Mouse (Mus musculus) kidney, postnatal 0 days (tissue): ENCODE results near the gene Borcs6. TPM values are rescaled to one million over a fixed set of nuclear protein-coding genes. Genes with fewer than 3 reads are reported as not detected.

Experiments used
- ATAC-seq: fragments of 200-750 bp; cut with Nextera tagmentation; replicated peaks from 2 replicates; pipeline ENCODE4 v1.8.0; 2017; ENCODE audit warnings: low read depth, moderate number of reproducible peaks, moderate TSS enrichment, moderate library complexity; ENCODE audit not compliant: low FRiP score
- DNase-seq: peaks from one replicate; pipeline ENCODE4 v3.0.0-alpha.2; 2016; ENCODE audit warnings: low spot score
- H3K27ac ChIP-seq: fragments of 300-500 bp; sonication (generic); 2 replicates; pipeline ENCODE4 v1.5.1; 2014; ENCODE audit warnings: mild to moderate bottlenecking
- H3K27me3 ChIP-seq: fragments of 300-500 bp; sonication (generic); 2 replicates; pipeline ENCODE4 v1.6.1; 2014; ENCODE audit warnings: low read length, mixed read lengths; ENCODE audit not compliant: insufficient read depth
- H3K36me3 ChIP-seq: fragments of 300-500 bp; sonication (generic); 2 replicates; pipeline ENCODE4 v1.6.1; 2014; ENCODE audit warnings: low read length, mixed read lengths; ENCODE audit not compliant: insufficient read depth
- H3K4me1 ChIP-seq: fragments of 300-500 bp; sonication (generic); replicated peaks from 2 replicates; pipeline ENCODE4 v1.6.1; 2014; ENCODE audit warnings: antibody characterized with exemption, low read length, mixed read lengths; ENCODE audit not compliant: insufficient read depth
- H3K4me2 ChIP-seq: fragments of 300-500 bp; sonication (generic); 2 replicates; pipeline ENCODE4 v1.6.1; 2014; ENCODE audit warnings: mild to moderate bottlenecking, low read length, moderate library complexity, mixed read lengths
- H3K4me3 ChIP-seq: fragments of 300-500 bp; sonication (generic); replicated peaks from 2 replicates; pipeline ENCODE4 v1.5.1; 2014; ENCODE audit warnings: low read depth, low read length
- H3K9ac ChIP-seq: fragments of 300-500 bp; sonication (generic); 2 replicates; pipeline ENCODE4 v1.6.1; 2014; ENCODE audit warnings: low read depth, low read length
- H3K9me3 ChIP-seq: fragments of 300-500 bp; sonication (generic); replicated peaks from 2 replicates; pipeline ENCODE4 v1.6.1; 2016; ENCODE audit warnings: low read length, inconsistent platforms, mixed read lengths
- CTCF ChIP-seq: IDR thresholded peaks from 2 replicates; pipeline ENCODE4 v1.5.1; 2016; ENCODE audit warnings: antibody characterized with exemption, low read depth, mild to moderate bottlenecking, moderate library complexity
- WGBS: fragments of 180-500 bp; shearing (Covaris S2); extraction: QIAGEN DNeasy Blood & Tissue Kit; methylation state at CpG from one replicate; pipeline ENCODE4 v1.1.7; 2014; 5-methylcytosine and 5-hydroxymethylcytosine counted together
- polyA plus RNA-seq: library from polyadenylated mRNA; unstranded; fragments of >200 nt; fragmentation: Nextera tagmentation; extraction: Ambion mirVana; gene quantifications from 2 replicates; pipeline ENCODE4 v1.2.1, GENCODE M21; 2015

Borcs6 gene
- polyA plus RNA-seq, 1 experiment from 2014 or later: 13.3 TPM

- Histone ChIP-seq H3K4me3 (peak overlapping the region; percentile 38; the same call in 1 of the 2 replicates), H3K9ac (0 out of 2 replicates have a peak overlapping the region, but pooled peaks have one; percentile 31), H3K4me1 (peaks cover 20% of the 10 kb centered on the region; the same call in 1 of the 2 replicates), H3K9me3 (no peaks in the 10 kb centered on the region), H3K36me3 (peaks cover 54% of the 10 kb centered on the region), H3K4me2 (peak overlapping the region; percentile 59; the same call in 1 of the 2 replicates), H3K27ac (no peak overlapping the region), H3K27me3 (no peaks in the 10 kb centered on the region)
- WGBS: 91% methylated on average over 20 of the region's 20 CpGs
- ATAC-seq: no peak
- no peak for TF ChIP-seq CTCF
- no peak for DNase-seq
These were observed 41.3 kb downstream of the Borcs6 start for GRCm38 (mm10) chr11:69100639-69101360.

GRCm38 (mm10) chr11:69101604-69102402 lies 42.3 kb downstream of the Borcs6 start:
- 89% methylated on average over 21 of the region's 21 CpGs for WGBS
- Histone ChIP-seq H3K27me3 (no peaks in the 10 kb centered on the region), H3K4me1 (peaks cover 20% of the 10 kb centered on the region; the same call in 1 of the 2 replicates), H3K9me3 (no peaks in the 10 kb centered on the region), H3K4me2 (no peak overlapping the region), H3K9ac (no peak overlapping the region), H3K4me3 (no peak overlapping the region), H3K27ac (no peak overlapping the region), H3K36me3 (peaks cover 63% of the 10 kb centered on the region)
- DNase-seq (no peak), ATAC-seq (no peak)
- no peak for TF ChIP-seq CTCF

GRCm38 (mm10) chr11:69102403-69102725 lies 42.8 kb downstream of the Borcs6 start:
- Histone ChIP-seq H3K27ac (no peak overlapping the region), H3K4me1 (peaks cover 20% of the 10 kb centered on the region; the same call in 1 of the 2 replicates), H3K9ac (no peak overlapping the region), H3K36me3 (peaks cover 68% of the 10 kb centered on the region), H3K27me3 (no peaks in the 10 kb centered on the region), H3K4me2 (no peak overlapping the region), H3K4me3 (no peak overlapping the region), H3K9me3 (no peaks in the 10 kb centered on the region)
- no peak for TF ChIP-seq CTCF
- 91% methylated on average over 7 of the region's 7 CpGs for WGBS
- ATAC-seq: no peak
- no peak for DNase-seq

GRCm38 (mm10) chr11:69103121-69103520 lies 43.6 kb downstream of the Borcs6 start:
- 96% methylated on average over 14 of the region's 14 CpGs for WGBS
- no peak overlapping the region for H3K4me2 ChIP-seq

GRCm38 (mm10) chr11:69103531-69104435 lies 44.3 kb downstream of the Borcs6 start:
- no peak for TF ChIP-seq CTCF
- Histone ChIP-seq H3K9ac (no peak overlapping the region), H3K9me3 (no peaks in the 10 kb centered on the region), H3K27me3 (no peaks in the 10 kb centered on the region), H3K36me3 (peaks cover 81% of the 10 kb centered on the region), H3K27ac (no peak overlapping the region), H3K4me1 (peaks cover 9% of the 10 kb centered on the region; the same call in 1 of the 2 replicates), H3K4me3 (no peak overlapping the region), H3K4me2 (no peak overlapping the region)
- no peak for DNase-seq
- ATAC-seq: no peak
- WGBS: 88% methylated on average over 15 of the region's 15 CpGs

More at GRCm38 (mm10) chr11:69103121-69103520, 43.6 kb downstream of the Borcs6 start:
- H3K36me3 ChIP-seq: peaks cover 76% of the 10 kb centered on the region
- H3K9me3 ChIP-seq: no peaks in the 10 kb centered on the region
- DNase-seq (no peak), ATAC-seq (no peak)
- peaks cover 14% of the 10 kb centered on the region; the same call in 1 of the 2 replicates for H3K4me1 ChIP-seq
- H3K4me3 ChIP-seq: no peak overlapping the region
- H3K27me3 ChIP-seq: no peaks in the 10 kb centered on the region
- H3K9ac ChIP-seq: no peak overlapping the region
- no peak for TF ChIP-seq CTCF
- no peak overlapping the region for H3K27ac ChIP-seq

GRCm38 (mm10) chr11:69104487-69104886 lies 45.0 kb downstream of the Borcs6 start:
- H3K4me1 ChIP-seq: peaks cover 9% of the 10 kb centered on the region; the same call in 1 of the 2 replicates
- no peak overlapping the region for H3K4me2 ChIP-seq
- H3K9ac ChIP-seq: no peak overlapping the region
- WGBS: 88% methylated on average over 14 of the region's 14 CpGs
- H3K9me3 ChIP-seq: no peaks in the 10 kb centered on the region
- no peaks in the 10 kb centered on the region for H3K27me3 ChIP-seq
- H3K4me3 ChIP-seq: no peak overlapping the region
- no peak overlapping the region for H3K27ac ChIP-seq
- H3K36me3 ChIP-seq: peaks cover 88% of the 10 kb centered on the region
- no peak for TF ChIP-seq CTCF
- no peak for ATAC-seq
- no peak for DNase-seq
